Mouse (Mus musculus) gastrocnemius, postnatal 25 days (tissue): ENCODE measurements around the gene Taf7l. TPM values are rescaled to one million over a fixed set of nuclear protein-coding genes. Genes with fewer than 3 reads are reported as not detected.

Source experiments
- DNase-seq: peaks from one replicate; pipeline ENCODE4 v3.0.0; 2022
- long read RNA-seq, 2 experiments: library from polyadenylated mRNA; stranded (forward); transcript quantifications; one replicate each; pipeline ENCODE4 v2.0.0; 2021
- total RNA-seq, 2 experiments: library from RNA; stranded (reverse); gene quantifications; 1 replicate in 1 of 2; 2 replicates in 1 of 2; pipeline ENCODE4 v1.2.3; 2021

Taf7l gene
- total RNA-seq, result not detected
- long read RNA-seq, experiment 1, result 0 reads
- long read RNA-seq, experiment 2, partial matches to known transcripts, result 0 of 1 reads
- long read RNA-seq, experiment 2, other reads (novel, unspliced or antisense), result 1 of 1 reads

GRCm38 (mm10) chrX:134476290-134476689, at the start of gene Taf7l:
Taf7l (minus strand) TSS chrX:134476490.
- DNase-seq, result no peak

GRCm38 (mm10) chrX:134525260-134525659, 49.0 kb upstream of the Taf7l start:
- no peak for DNase-seq

- no peak for DNase-seq
Observed at GRCm38 (mm10) chrX:134523772-134524171, 47.5 kb upstream of the Taf7l start.

DNA sequence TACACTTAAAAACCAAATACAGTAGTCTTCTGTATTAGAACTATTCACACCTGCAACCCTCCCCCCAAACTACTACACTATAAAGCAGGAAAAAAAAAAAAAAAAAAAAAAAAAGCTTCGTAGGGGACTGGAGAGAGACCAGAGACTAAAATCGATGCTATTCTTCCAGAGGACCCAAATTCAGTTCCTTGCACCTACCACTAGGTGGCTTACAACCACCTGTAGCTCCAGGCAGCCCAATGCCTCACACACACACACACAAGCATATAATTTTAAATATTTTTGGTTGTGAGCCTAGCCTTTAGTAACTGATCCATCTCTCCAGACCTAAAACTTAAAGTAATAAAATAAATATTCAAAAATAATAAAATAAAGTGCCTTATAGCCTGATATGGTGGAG, 33.2 kb upstream of the Taf7l start:
- no peak for DNase-seq

DNA sequence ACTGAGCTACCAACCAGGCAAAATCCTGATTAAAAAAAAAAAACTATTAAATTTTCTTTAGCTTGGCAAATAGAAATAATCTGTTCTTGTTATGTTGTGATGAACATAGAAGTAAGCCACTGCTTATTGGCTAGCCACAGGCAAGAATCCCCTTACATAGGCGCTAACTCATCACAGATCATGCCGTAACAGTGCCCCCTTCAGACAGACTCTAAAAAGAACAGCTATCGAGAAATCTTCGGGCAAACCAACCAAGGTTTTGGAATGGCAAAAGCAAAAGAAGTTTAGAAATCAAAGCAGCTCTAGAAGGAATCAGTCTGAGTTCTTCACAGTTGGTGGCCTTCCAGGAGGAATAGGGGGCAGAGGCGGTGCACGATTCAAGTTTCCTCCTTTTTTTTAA, 31.7 kb upstream of the Taf7l start:
- DNase-seq, result no peak

- no peak for DNase-seq
Observed at GRCm38 (mm10) chrX:134500651-134501050, 24.4 kb upstream of the Taf7l start.

- DNase-seq, result no peak
Observed at GRCm38 (mm10) chrX:134481720-134482119, 5.4 kb upstream of the Taf7l start.

- no peak for DNase-seq
Observed at GRCm38 (mm10) chrX:134474988-134475710, 1.1 kb downstream of the Taf7l start.

DNA sequence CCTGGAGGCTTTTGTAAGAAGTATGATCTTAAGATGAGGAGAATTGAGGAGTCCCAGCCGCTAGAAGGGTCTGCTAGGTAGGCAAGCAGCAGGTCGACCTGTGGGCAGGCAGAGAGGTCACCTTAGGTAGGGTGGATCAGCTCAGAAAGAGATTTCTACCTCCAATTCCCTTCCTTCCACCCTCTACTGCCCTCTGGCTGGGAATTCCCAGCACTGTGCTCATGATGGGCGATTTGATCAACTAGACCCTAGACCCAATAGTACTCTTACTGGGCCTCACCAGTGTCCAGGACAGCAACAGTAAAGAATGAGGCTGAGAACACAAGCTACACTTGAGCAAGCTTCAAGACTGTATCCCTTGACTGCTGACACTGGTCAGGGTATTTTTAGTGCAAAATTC, 49.0 kb downstream of the Taf7l start:
- DNase-seq, result no peak

DNA sequence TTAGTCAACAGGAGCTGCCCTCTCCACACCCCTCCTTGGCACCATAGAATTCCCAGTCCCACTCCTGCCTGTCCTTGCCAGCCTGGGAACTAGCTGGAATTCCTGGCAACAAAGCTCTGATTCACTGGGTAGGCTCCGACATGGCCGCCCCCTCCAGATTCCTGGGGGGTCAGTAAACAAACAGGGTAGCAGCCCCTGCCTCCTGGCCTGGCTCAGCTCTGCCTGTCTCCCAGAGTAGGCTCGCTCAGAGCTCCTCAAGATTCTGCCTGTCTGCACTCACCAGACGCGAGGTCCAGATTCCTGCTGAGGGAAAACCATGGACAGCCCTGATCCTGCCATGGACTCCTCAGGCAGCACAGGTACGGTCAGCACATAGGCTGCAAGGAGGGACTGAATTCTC, 49.5 kb downstream of the Taf7l start:
- no peak for DNase-seq

- peak; percentile 23 for DNase-seq
Observed at GRCm38 (mm10) chrX:134425798-134426197, 50.5 kb downstream of the Taf7l start.

DNA sequence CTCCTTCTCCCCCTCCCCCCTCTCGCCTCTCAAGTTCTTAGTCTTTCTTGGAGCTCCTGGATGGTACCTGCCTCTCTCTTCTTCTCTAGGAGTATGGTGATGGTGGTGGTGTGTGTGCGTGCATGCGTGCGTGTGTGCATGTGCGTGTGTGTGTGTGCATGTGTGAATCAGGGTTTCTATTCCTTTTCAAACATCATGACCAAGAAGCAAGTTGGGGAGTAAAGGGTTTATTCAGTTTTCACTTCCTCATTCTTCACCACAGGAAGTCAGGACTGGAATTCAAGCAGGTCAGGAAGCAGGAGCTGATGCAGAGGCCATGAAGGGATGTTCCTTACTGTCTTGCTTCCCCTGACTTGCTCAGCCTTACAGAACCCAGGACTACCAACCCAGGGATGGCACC, 52.0 kb downstream of the Taf7l start:
- DNase-seq, result no peak

GRCm38 (mm10) chrX:134420097-134420496, 56.2 kb downstream of the Taf7l start:
- DNase-seq, result no peak

- DNase-seq, result no peak
Observed at GRCm38 (mm10) chrX:134412096-134412495, 64.2 kb downstream of the Taf7l start.

Other genes starting within 250 kb of the Taf7l start
- gene Trmt2b, start 199.5 kb downstream of the Taf7l start, total RNA-seq, result 10 to 100 TPM; 10.8 to 12.3 TPM
- gene Tmem35a, start 181.3 kb downstream of the Taf7l start, total RNA-seq, result under 1 TPM; 0.21 to 0.23 TPM
- under 1 TPM; 0.33 to 0.70 TPM for gene Cenpi, start 168.4 kb downstream of the Taf7l start, total RNA-seq
- gene Drp2, start 71.9 kb downstream of the Taf7l start, total RNA-seq, result 1 to 10 TPM; 6.6 to 8.2 TPM
- gene Timm8a1, start 65.4 kb upstream of the Taf7l start, total RNA-seq, result 10 to 100 TPM; 15.9 to 16.2 TPM
- under 1 TPM; 0.59 to 0.67 TPM for gene Btk, start 107.1 kb upstream of the Taf7l start, total RNA-seq
- 100 to 1,000 TPM in 1 of 2 experiments, 10 to 100 TPM in 1; 87.8 to 120 TPM for gene Rpl36a, start 109.2 kb upstream of the Taf7l start, total RNA-seq
- gene Gla, start 124.6 kb upstream of the Taf7l start, total RNA-seq, result 1 to 10 TPM; 1.4 to 2.1 TPM
- gene Hnrnph2, start 124.7 kb upstream of the Taf7l start, total RNA-seq, result 10 to 100 TPM; 47.6 to 49.5 TPM
- gene Armcx4, start 210.0 kb upstream of the Taf7l start, total RNA-seq, result 10 to 100 TPM; 14.4 to 17.8 TPM
- gene Armcx1, start 241.5 kb upstream of the Taf7l start, total RNA-seq, result 1 to 10 TPM; 2.8 to 3.6 TPM